Mouse (Mus musculus): Measurements from ENCODE around the gene Serpine2. TPM values are rescaled to one million over a fixed set of nuclear protein-coding genes. Genes with fewer than 3 reads are reported as not detected.

Gene Serpine2
- polyA plus RNA-seq, 1 experiment, result 46.7 TPM

- Histone ChIP-seq H3K36me3 (ENCODE audit: control insufficient read depth, insufficient read depth, low read length) (no peaks in the 10 kb centered on the region), H3K4me1 (replicated peaks; ENCODE audit: control insufficient read depth, insufficient read depth, low read length) (no peaks in the 10 kb centered on the region), H3K27ac (ENCODE audit: control insufficient read depth, insufficient read depth, low read length) (no peak overlapping the region), H3K27me3 (ENCODE audit: control insufficient read depth, insufficient read depth, low read length) (no peaks in the 10 kb centered on the region), H3K4me3 (ENCODE audit: control insufficient read depth, insufficient read depth, low read length) (no peak overlapping the region)
- DNase-seq, result no peak
- WGBS, result 88% methylated on average over 13 of the region's 13 CpGs
- no peak for TF ChIP-seq CTCF (IDR thresholded peaks at IDR 0.05; ENCODE audit: borderline replicate concordance, control insufficient read depth, extremely low read depth, insufficient read depth, low read length, poor library complexity)
- TF ChIP-seq POLR2A (IDR thresholded peaks at IDR 0.05; ENCODE audit: control insufficient read depth, extremely low read depth, insufficient read depth, low read length, poor library complexity), result no peak
These were observed 38.0 kb downstream of the Serpine2 start for GRCm38 (mm10) chr1:79822806-79823525.

DNA sequence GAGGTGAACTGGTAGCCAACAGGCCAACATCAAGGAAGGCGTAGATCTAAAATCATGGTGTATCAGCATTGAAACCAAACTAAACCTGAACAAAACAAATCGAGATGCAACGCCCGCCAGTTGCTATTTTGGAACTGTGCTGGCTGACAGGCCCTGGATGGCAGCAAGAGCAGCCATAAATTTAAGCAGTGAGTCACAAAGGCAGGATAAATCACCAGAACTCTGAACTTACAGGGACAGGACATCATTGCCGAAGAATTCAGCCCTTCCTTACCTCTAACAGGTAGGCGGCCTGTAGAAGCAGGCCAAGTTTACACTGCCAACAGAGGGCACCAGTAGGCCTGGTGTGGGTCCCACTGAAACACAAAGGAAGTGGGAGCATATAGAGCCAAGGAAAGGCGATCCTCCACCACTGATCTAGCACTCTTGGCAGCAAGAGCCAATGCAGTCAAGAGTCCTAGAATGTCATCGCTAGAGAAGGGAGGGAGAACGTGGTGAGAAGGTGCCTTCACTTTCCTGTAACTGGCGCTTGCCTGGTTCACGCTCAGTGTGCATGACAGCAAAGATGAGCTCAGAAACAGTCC lies 41.6 kb downstream of the Serpine2 start:
- H3K4me3 ChIP-seq (ENCODE audit: control insufficient read depth, insufficient read depth, low read length), result no peak overlapping the region
- no peak overlapping the region for H3K27ac ChIP-seq (ENCODE audit: control insufficient read depth, insufficient read depth, low read length)
- no peaks in the 10 kb centered on the region for H3K36me3 ChIP-seq (ENCODE audit: control insufficient read depth, insufficient read depth, low read length)
- no peaks in the 10 kb centered on the region for H3K27me3 ChIP-seq (ENCODE audit: control insufficient read depth, insufficient read depth, low read length)
- no peak for DNase-seq
- TF ChIP-seq CTCF (IDR thresholded peaks at IDR 0.05; ENCODE audit: borderline replicate concordance, control insufficient read depth, extremely low read depth, insufficient read depth, low read length, poor library complexity) (no peak), POLR2A (IDR thresholded peaks at IDR 0.05; ENCODE audit: control insufficient read depth, extremely low read depth, insufficient read depth, low read length, poor library complexity) (no peak)
- H3K4me1 ChIP-seq (replicated peaks; ENCODE audit: control insufficient read depth, insufficient read depth, low read length), result no peaks in the 10 kb centered on the region
- WGBS, result 94% methylated on average over 11 of the region's 11 CpGs

- Histone ChIP-seq H3K4me1 (replicated peaks; ENCODE audit: control insufficient read depth, insufficient read depth, low read length) (no peaks in the 10 kb centered on the region), H3K27ac (ENCODE audit: control insufficient read depth, insufficient read depth, low read length) (no peak overlapping the region), H3K4me3 (ENCODE audit: control insufficient read depth, insufficient read depth, low read length) (no peak overlapping the region), H3K27me3 (ENCODE audit: control insufficient read depth, insufficient read depth, low read length) (no peaks in the 10 kb centered on the region), H3K36me3 (ENCODE audit: control insufficient read depth, insufficient read depth, low read length) (no peaks in the 10 kb centered on the region)
- TF ChIP-seq CTCF (IDR thresholded peaks at IDR 0.05; ENCODE audit: borderline replicate concordance, control insufficient read depth, extremely low read depth, insufficient read depth, low read length, poor library complexity) (no peak), POLR2A (IDR thresholded peaks at IDR 0.05; ENCODE audit: control insufficient read depth, extremely low read depth, insufficient read depth, low read length, poor library complexity) (no peak)
- no peak for DNase-seq
- 93% methylated on average over 3 of the region's 3 CpGs for WGBS
These were observed 45.5 kb downstream of the Serpine2 start for GRCm38 (mm10) chr1:79815446-79815845.

GRCm38 (mm10) chr1:79809447-79809846 lies 51.5 kb downstream of the Serpine2 start:
- Histone ChIP-seq H3K4me3 (ENCODE audit: control insufficient read depth, insufficient read depth, low read length) (no peak overlapping the region), H3K27ac (ENCODE audit: control insufficient read depth, insufficient read depth, low read length) (no peak overlapping the region), H3K36me3 (ENCODE audit: control insufficient read depth, insufficient read depth, low read length) (no peaks in the 10 kb centered on the region), H3K27me3 (ENCODE audit: control insufficient read depth, insufficient read depth, low read length) (no peaks in the 10 kb centered on the region), H3K4me1 (replicated peaks; ENCODE audit: control insufficient read depth, insufficient read depth, low read length) (no peaks in the 10 kb centered on the region)
- WGBS, result 96% methylated on average over 3 of the region's 3 CpGs
- no peak for DNase-seq
- no peak for TF ChIP-seq POLR2A (IDR thresholded peaks at IDR 0.05; ENCODE audit: control insufficient read depth, extremely low read depth, insufficient read depth, low read length, poor library complexity)
- TF ChIP-seq CTCF (IDR thresholded peaks at IDR 0.05; ENCODE audit: borderline replicate concordance, control insufficient read depth, extremely low read depth, insufficient read depth, low read length, poor library complexity), result no peak

- Histone ChIP-seq H3K27ac (ENCODE audit: control insufficient read depth, insufficient read depth, low read length) (no peak overlapping the region), H3K27me3 (ENCODE audit: control insufficient read depth, insufficient read depth, low read length) (no peaks in the 10 kb centered on the region), H3K4me3 (ENCODE audit: control insufficient read depth, insufficient read depth, low read length) (no peak overlapping the region), H3K36me3 (ENCODE audit: control insufficient read depth, insufficient read depth, low read length) (no peaks in the 10 kb centered on the region), H3K4me1 (replicated peaks; ENCODE audit: control insufficient read depth, insufficient read depth, low read length) (no peaks in the 10 kb centered on the region)
- DNase-seq, result no peak
- no peak for TF ChIP-seq POLR2A (IDR thresholded peaks at IDR 0.05; ENCODE audit: control insufficient read depth, extremely low read depth, insufficient read depth, low read length, poor library complexity)
- TF ChIP-seq CTCF (IDR thresholded peaks at IDR 0.05; ENCODE audit: borderline replicate concordance, control insufficient read depth, extremely low read depth, insufficient read depth, low read length, poor library complexity), result no peak
- WGBS, result 32% methylated on average over 5 of the region's 5 CpGs
These were observed 54.1 kb downstream of the Serpine2 start for GRCm38 (mm10) chr1:79806865-79807264.

- H3K4me3 ChIP-seq (ENCODE audit: control insufficient read depth, insufficient read depth, low read length), result no peak overlapping the region
- 37% methylated on average over 7 of the region's 7 CpGs for WGBS
- no peak overlapping the region for H3K27ac ChIP-seq (ENCODE audit: control insufficient read depth, insufficient read depth, low read length)
- TF ChIP-seq POLR2A (IDR thresholded peaks at IDR 0.05; ENCODE audit: control insufficient read depth, extremely low read depth, insufficient read depth, low read length, poor library complexity) (no peak), CTCF (IDR thresholded peaks at IDR 0.05; ENCODE audit: borderline replicate concordance, control insufficient read depth, extremely low read depth, insufficient read depth, low read length, poor library complexity) (no peak)
- H3K27me3 ChIP-seq (ENCODE audit: control insufficient read depth, insufficient read depth, low read length), result no peaks in the 10 kb centered on the region
- no peaks in the 10 kb centered on the region for H3K36me3 ChIP-seq (ENCODE audit: control insufficient read depth, insufficient read depth, low read length)
- H3K4me1 ChIP-seq (replicated peaks; ENCODE audit: control insufficient read depth, insufficient read depth, low read length), result no peaks in the 10 kb centered on the region
- no peak for DNase-seq
These were observed 57.4 kb downstream of the Serpine2 start for GRCm38 (mm10) chr1:79803614-79804013.

Measured in thymus, adult 2 months (tissue).